Mouse (Mus musculus): Measurements from ENCODE around the gene Nol10. TPM values are rescaled to one million over a fixed set of nuclear protein-coding genes. Genes with fewer than 3 reads are reported as not detected.
"Not testable (repeated sequence)": the region's sequence is repeated elsewhere in the genome, so short reads cannot be mapped to it uniquely, and the experiment has no call there.

Gene Nol10
- total RNA-seq, 2 experiments from 2014 or later: 19.7 to 20.2 TPM

DNA sequence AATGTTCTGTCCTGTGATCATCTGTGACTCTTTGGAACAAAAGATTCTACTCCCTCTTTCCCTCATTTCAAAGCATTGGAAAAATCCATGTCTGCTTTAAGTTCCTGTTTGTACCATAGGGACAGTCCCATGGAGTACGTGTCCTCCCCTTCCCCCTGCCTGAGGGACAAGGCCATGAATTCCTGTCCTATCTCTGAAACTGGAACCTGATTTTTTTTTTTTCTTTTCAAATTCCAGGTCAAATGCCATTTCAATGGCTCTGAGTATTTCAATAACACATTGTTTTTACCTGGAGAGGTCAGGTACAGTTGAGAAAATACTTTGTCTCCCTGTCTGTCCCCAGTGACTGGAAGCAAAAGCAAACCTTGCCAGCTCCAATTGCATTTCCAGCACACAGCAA, 104.0 kb downstream of the Nol10 start:
- no peak for DNase-seq (ENCODE audit: low spot score in 2 of 2)

DNA sequence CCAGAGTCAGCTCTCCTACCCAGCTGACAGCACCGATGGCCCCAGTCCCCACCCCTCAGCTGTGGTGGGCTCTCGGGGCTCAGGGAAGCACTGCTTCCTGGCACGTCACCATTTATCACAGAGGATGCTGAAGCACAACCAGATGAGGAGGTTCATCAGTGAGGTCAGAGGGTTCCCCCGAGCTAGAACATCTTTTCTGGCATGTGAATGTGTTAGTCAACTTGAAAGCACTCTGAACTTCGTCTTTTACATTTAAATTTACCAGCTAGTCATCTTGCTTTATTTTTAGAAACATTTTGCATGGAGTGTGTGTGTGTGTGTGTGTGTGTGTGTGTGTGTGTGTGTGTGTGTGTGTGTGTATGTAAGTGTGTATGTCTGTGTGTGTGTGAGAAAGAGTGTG, 105.7 kb downstream of the Nol10 start:
- no peak for DNase-seq (ENCODE audit: low spot score in 2 of 2)

DNA sequence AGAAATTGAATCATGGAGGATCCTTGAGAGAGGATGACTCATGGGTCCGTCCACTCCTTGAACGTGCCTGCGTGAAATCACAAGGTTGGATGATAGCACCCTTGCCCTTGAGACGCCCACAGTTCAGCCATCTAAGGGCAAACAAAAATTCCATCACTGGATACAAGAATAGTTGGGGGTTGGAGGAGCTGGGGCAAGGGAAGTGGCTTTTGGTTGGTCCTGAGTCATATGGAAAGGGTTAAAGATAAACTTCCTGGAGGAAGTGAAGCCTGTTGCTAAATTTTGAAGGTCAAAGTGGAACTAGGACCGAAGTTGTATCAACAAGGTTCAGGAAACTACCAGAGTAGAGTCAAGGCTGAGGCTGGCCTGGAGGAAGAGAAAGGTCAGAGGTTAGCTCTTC, 106.8 kb downstream of the Nol10 start:
- DNase-seq (ENCODE audit: low spot score in 2 of 2): no peak

DNA sequence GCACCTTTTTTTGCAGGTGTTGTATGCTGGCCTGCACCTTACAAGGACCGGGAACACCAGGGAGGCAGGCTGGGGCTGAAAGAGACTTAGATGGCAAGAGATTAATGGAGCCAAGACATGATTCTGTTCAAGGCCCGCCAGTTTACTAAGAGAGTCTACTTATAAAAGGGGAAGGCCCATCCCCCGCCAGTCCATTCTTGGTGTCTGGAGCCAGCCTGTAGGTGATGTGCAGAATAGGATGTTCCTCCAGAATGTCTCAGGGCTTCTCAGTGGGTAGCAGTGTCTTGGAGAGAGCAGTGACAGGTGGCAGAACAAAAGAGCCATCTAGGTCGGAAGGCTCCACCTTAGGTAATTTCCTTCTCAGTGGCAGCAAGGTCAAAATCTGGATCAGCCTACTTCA, 111.0 kb downstream of the Nol10 start:
- DNase-seq (ENCODE audit: low spot score in 2 of 2): not testable (repeated sequence)

DNA sequence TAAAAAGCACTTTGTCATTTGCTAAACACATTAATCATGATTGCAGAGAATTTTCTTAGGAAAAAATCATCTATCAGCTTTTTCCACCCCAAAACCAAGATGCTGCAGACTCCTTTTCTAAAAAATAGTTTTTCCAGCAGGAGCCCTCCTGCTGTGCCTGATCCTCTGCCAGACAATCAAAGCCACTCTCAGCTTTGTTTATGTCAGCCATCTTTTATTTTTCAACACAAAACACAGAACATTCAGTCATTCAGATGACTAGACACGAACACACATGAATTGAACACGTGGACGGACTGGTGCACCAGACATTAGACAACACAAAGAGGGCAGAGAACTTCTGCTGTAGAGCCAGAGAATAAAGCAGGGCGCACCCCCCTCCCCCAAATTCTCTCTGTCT, 115.4 kb downstream of the Nol10 start:
- no peak for DNase-seq (ENCODE audit: low spot score in 2 of 2)

DNA sequence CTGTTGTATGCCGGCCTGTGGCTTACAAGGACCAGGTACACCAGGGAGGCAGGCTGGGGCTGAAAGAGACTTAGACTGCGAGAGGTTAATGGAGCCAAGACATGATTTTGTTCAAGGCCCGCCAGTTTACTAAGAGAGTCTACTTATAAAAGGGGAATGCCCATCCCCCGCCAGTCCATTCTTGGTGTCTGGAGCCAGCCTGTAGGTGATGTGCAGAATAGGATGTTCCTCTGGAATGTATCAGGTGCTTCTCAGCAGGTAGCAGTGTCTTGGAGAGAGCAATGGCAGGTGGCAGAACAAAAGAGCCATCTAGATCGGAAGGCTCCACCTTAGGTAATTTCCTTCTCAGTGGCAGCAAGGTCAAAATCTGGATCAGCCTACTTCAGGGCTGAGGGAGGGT, 116.3 kb downstream of the Nol10 start:
- DNase-seq (ENCODE audit: low spot score in 2 of 2): not testable (repeated sequence)

DNA sequence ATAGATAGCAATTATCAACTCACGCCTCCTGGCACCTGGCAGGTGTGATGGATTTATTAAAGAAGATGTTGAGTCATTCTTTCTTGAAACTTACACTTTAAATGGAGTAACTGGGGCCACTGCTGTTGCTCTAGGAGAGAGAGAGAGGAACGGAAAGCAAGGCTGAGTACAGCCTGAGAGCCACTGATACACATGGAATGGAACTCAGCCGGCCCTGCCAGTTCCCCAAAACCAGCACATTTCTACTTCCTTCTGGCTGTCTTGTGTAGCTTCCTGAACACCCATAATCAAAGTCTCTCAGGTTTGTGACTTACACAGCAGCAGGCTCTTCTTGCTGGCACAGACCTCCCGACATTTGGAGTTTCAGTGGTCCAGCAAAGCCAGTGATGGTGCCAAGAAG, 118.5 kb downstream of the Nol10 start:
- DNase-seq (ENCODE audit: low spot score in 2 of 2): no peak

DNA sequence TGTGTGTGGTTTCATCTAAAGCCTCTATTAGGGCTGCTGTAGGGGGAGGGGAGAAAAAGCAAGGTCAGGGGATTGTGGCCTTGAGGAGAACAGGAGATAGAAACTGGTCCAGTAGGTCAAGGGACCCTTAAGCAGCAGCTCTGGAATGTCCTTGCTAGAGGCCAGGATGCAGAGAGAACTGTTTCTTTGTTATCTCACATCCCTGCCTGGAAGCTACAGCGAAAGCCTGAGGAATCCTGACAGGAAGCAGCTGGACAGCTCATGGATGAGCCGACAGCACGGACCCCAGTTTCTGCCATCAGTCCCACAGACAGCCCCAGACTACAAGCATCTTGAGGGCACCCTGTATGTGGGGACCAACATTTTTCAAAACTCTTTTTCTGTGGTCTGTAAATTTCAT, 120.1 kb downstream of the Nol10 start:
- no peak for DNase-seq (ENCODE audit: low spot score in 2 of 2)

DNA sequence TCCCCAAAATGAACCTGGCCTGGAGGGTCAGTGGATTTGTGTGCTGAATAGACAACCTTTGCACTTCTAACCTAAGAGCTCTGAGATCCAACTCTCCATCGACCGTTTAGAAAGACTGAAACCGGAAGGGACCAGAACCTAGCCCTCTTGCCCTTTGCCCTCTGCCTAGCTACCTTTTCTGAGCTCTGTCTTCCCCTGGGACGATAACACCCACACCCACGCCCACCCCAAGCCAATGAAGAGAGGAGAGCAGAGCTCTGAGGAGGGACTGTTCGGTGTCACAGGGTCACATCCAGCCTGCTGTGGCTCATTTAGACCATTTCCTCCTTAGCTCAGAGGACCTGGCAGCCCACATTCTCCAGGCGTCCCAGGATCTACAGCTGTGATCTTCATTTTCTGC, 121.6 kb downstream of the Nol10 start:
- no peak for DNase-seq (ENCODE audit: low spot score in 2 of 2)

DNA sequence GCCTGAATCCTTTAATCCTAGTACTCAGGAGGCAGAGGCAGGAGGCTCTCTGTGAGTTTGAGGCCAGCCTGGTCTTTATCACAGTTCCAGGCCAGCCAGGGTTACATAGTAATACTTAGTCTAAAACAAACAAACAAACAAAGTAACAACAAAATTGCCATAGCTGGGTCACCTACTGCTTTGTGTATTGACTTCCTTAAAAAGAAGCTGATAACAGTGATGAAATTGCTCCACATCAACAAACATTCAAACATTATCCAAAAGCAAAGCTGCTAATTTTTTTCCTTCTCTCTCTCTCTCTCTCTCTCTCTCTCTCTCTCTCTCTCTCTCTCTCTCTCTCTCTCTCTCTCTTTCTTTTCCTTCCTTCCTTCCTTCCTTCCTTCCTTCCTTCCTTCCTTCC, 122.3 kb downstream of the Nol10 start:
- not testable (repeated sequence) for DNase-seq (ENCODE audit: low spot score in 2 of 2)

DNA sequence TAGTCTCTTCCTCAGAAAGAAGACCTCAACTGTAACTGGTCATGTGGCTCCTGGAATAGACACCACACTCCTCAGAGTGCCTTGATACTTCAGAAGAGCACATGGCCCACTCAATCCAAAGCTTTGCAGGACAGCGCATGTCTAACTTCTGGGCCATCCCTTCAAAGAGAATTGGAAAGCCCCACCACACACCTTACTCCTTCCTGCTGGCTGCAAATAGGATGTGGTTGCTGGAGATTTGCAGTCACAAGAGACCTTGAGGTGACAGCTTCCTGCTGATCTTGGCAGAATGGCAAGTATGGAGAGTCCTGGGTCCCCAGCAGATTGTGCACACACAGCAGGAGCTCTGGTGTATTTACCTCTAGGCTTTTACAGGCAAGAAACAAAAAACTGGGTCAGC, 123.1 kb downstream of the Nol10 start:
- no peak for DNase-seq (ENCODE audit: low spot score in 2 of 2)

DNA sequence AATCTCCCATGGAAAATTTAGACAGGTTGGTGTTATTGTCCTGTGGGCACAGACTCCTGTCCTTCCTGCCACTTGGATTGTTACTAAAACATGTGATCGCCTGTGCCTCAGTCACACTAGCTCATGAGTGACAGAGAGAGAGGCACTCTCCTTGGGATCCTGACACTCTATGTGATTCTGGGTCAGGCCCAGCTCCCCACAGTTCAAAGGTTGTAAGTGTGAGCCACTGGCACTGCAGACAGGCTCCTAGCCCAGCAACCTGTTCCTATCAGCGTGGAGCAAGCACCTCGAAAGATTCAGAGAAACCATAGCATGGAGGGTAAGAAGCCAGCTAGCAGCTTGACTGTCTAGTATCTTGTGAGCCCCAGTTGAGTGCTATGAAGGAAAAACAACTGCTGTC, 124.9 kb downstream of the Nol10 start:
- DNase-seq (ENCODE audit: low spot score in 2 of 2): no peak

DNA sequence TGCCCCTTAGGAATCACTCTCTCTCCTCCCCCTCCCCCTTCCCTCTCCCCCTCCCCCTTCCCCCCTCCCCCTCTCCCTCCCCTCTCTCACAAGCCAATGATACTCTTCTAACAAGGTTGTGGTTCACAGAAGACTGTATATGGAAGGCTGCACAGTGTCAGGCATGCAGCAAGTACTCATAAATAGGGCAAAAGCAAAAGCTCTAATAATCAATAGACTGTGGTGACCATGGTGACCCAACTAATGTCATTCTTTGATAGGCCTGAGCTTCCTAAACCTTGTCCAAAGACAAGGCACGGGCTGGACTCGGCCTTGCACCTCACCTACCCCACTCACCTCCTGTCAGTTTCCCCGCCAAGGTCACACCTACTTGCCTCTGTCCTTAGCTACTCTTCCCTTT, 125.6 kb downstream of the Nol10 start:
- no peak for DNase-seq (ENCODE audit: low spot score in 2 of 2)

DNA sequence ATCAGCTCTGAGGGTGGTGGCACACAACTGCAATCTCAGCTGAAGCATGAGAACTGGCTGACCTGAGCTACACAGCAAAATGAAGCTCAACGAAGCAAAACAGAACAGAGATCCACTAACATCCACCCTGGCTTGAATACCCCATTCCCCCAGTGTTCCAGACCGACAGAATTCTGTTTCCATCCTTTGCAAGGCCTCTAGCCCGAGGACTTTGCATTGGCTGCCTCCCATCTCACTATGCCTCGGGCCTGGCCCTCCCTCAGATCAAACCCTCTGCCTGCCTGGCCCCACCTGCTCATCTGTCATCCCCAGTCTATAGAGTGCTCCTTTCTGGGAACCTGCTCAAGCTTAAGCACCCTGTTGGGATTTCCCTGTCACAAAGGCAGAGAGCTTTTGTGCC, 126.4 kb downstream of the Nol10 start:
- DNase-seq (ENCODE audit: low spot score in 2 of 2): no peak

DNA sequence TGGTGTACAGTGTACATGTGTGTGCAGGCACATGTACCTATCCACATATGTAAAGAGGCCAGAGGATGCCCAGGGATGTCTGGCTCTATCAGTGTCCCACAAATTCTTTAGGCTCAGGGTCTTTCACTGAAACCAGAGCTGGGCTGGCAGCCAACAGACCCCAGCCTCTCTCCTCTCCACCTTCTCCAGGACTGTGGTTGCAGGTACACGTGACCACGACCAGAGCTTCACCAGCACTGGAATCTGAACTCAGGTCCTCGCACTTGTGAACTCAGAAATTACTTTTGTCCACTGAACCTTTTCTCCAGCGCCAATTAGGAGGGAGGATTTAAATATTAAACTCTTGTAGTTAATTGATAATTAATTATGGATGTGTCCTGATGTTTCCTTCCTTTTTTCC, 126.9 kb downstream of the Nol10 start:
- no peak for DNase-seq (ENCODE audit: low spot score in 2 of 2)

DNA sequence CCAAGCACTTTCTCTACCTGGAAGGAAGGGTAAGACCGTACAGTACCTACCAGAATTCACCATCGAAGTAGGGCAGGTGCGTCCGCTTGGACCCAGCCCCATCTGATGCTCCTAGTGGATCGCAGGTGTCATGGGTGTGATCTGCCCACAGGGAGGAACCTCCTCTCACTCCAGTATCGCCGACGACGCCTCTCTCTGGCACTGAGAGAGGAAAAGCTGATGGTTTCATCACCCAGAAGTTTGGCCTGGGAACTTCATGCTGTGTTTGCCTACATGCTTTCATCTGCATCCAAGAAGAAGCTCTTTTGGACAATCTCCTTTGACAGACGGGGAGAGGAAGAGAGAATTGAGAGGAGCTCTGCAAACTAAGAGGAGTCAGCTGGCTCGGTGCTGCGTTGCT, 129.9 kb downstream of the Nol10 start:
- no peak for DNase-seq (ENCODE audit: low spot score in 2 of 2)

DNA sequence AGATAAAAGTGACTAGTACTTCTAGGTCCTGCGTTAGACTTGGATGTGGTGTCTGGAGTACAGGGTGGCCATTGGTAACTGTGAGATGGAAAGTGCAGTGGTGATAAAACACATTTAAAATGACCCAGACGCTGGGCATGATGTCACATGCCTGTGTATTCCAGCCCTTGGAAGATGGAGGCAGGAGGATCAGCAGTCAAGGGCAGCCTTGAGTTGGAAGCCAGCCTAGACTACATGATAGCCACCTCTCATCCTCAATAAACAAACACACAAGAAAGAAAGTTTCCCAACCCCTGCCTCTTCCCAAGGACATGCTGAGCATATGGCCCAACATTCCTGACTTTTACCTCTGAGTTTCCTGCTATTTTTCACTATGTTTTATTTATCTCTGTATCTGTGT, 130.6 kb downstream of the Nol10 start:
- no peak for DNase-seq (ENCODE audit: low spot score in 2 of 2)

Small RNA genes within 50 kb of the gene (microRNA-seq; reads per million reads assigned to microRNA genes)
- gene Mir3066: 3.6 to 4.0 reads per million in 2 experiments

Other genes with a start within 250 kb of the Nol10 start
- 10 to 100 TPM; 23.6 to 27.9 TPM for gene Kcnf1, start 171.6 kb upstream of the Nol10 start, total RNA-seq (2021)
- gene Pdia6, start 81.9 kb upstream of the Nol10 start, total RNA-seq (2021): 100 to 1,000 TPM; 119 to 148 TPM
- 1 to 10 TPM; 3.1 to 3.4 TPM for gene Atp6v1c2, start 19.1 kb upstream of the Nol10 start, total RNA-seq (2021)
- gene Odc1, start 196.3 kb downstream of the Nol10 start, total RNA-seq (2021): 10 to 100 TPM; 75.5 to 77.0 TPM

Measured in layer of hippocampus, postnatal 14 days (tissue).